Mouse (Mus musculus) kidney, postnatal 0 days (tissue): ENCODE results near the gene Chst3. TPM values are rescaled to one million over a fixed set of nuclear protein-coding genes. Genes with fewer than 3 reads are reported as not detected.

Experiments
- ATAC-seq: fragments of 200-750 bp; cut with Nextera tagmentation; replicated peaks from 2 replicates; pipeline ENCODE4 v1.8.0; 2017; ENCODE audit warnings: low read depth, moderate number of reproducible peaks, moderate TSS enrichment, moderate library complexity; ENCODE audit not compliant: low FRiP score
- DNase-seq: peaks from one replicate; pipeline ENCODE4 v3.0.0-alpha.2; 2016; ENCODE audit warnings: low spot score
- H3K27ac ChIP-seq: fragments of 300-500 bp; sonication (generic); 2 replicates; pipeline ENCODE4 v1.5.1; 2014; ENCODE audit warnings: mild to moderate bottlenecking
- H3K27me3 ChIP-seq: fragments of 300-500 bp; sonication (generic); 2 replicates; pipeline ENCODE4 v1.6.1; 2014; ENCODE audit warnings: low read length, mixed read lengths; ENCODE audit not compliant: insufficient read depth
- H3K36me3 ChIP-seq: fragments of 300-500 bp; sonication (generic); 2 replicates; pipeline ENCODE4 v1.6.1; 2014; ENCODE audit warnings: low read length, mixed read lengths; ENCODE audit not compliant: insufficient read depth
- H3K4me1 ChIP-seq: fragments of 300-500 bp; sonication (generic); replicated peaks from 2 replicates; pipeline ENCODE4 v1.6.1; 2014; ENCODE audit warnings: antibody characterized with exemption, low read length, mixed read lengths; ENCODE audit not compliant: insufficient read depth
- H3K4me2 ChIP-seq: fragments of 300-500 bp; sonication (generic); 2 replicates; pipeline ENCODE4 v1.6.1; 2014; ENCODE audit warnings: mild to moderate bottlenecking, low read length, moderate library complexity, mixed read lengths
- H3K4me3 ChIP-seq: fragments of 300-500 bp; sonication (generic); replicated peaks from 2 replicates; pipeline ENCODE4 v1.5.1; 2014; ENCODE audit warnings: low read depth, low read length
- H3K9ac ChIP-seq: fragments of 300-500 bp; sonication (generic); 2 replicates; pipeline ENCODE4 v1.6.1; 2014; ENCODE audit warnings: low read depth, low read length
- H3K9me3 ChIP-seq: fragments of 300-500 bp; sonication (generic); replicated peaks from 2 replicates; pipeline ENCODE4 v1.6.1; 2016; ENCODE audit warnings: low read length, inconsistent platforms, mixed read lengths
- CTCF ChIP-seq: IDR thresholded peaks from 2 replicates; pipeline ENCODE4 v1.5.1; 2016; ENCODE audit warnings: antibody characterized with exemption, low read depth, mild to moderate bottlenecking, moderate library complexity
- WGBS: fragments of 180-500 bp; shearing (Covaris S2); extraction: QIAGEN DNeasy Blood & Tissue Kit; methylation state at CpG from one replicate; pipeline ENCODE4 v1.1.7; 2014; 5-methylcytosine and 5-hydroxymethylcytosine counted together
- polyA plus RNA-seq: library from polyadenylated mRNA; unstranded; fragments of >200 nt; fragmentation: Nextera tagmentation; extraction: Ambion mirVana; gene quantifications from 2 replicates; pipeline ENCODE4 v1.2.1, GENCODE M21; 2015

Chst3 gene
- polyA plus RNA-seq, 1 experiment from 2014 or later = 0.87 TPM

- Histone ChIP-seq H3K27me3 (no peaks in the 10 kb centered on the region), H3K9ac (no peak overlapping the region), H3K36me3 (no peaks in the 10 kb centered on the region), H3K4me1 (no peaks in the 10 kb centered on the region), H3K4me2 (no peak overlapping the region), H3K27ac (no peak overlapping the region), H3K9me3 (no peaks in the 10 kb centered on the region), H3K4me3 (no peak overlapping the region)
- ATAC-seq = no peak
- no peak for TF ChIP-seq CTCF
- WGBS = 61% methylated on average over 3 of the region's 3 CpGs
- DNase-seq = no peak
Measured at GRCm38 (mm10) chr10:60174506-60174905, 44.6 kb downstream of the Chst3 start.

GRCm38 (mm10) chr10:60173035-60173434, 46.0 kb downstream of the Chst3 start:
- H3K4me3 ChIP-seq = no peak overlapping the region
- H3K36me3 ChIP-seq = no peaks in the 10 kb centered on the region
- ATAC-seq (no peak), DNase-seq (no peak)
- H3K9ac ChIP-seq = no peak overlapping the region
- no peak overlapping the region for H3K4me2 ChIP-seq
- 57% methylated on average over 10 of the region's 10 CpGs for WGBS
- no peaks in the 10 kb centered on the region for H3K27me3 ChIP-seq
- no peak overlapping the region for H3K27ac ChIP-seq
- TF ChIP-seq CTCF = no peak
- no peaks in the 10 kb centered on the region for H3K4me1 ChIP-seq
- H3K9me3 ChIP-seq = no peaks in the 10 kb centered on the region

- H3K4me2 ChIP-seq = no peak overlapping the region
- no peak overlapping the region for H3K4me3 ChIP-seq
- no peak overlapping the region for H3K9ac ChIP-seq
- no peaks in the 10 kb centered on the region for H3K4me1 ChIP-seq
- no peaks in the 10 kb centered on the region for H3K27me3 ChIP-seq
- no peak for ATAC-seq
- TF ChIP-seq CTCF = no peak
- 92% methylated on average over 4 of the region's 4 CpGs for WGBS
- H3K9me3 ChIP-seq = no peaks in the 10 kb centered on the region
- DNase-seq = no peak
- H3K36me3 ChIP-seq = no peaks in the 10 kb centered on the region
- H3K27ac ChIP-seq = no peak overlapping the region
Measured at GRCm38 (mm10) chr10:60172306-60172705, 46.8 kb downstream of the Chst3 start.

- DNase-seq = no peak
- Histone ChIP-seq H3K27me3 (no peaks in the 10 kb centered on the region), H3K4me1 (no peaks in the 10 kb centered on the region), H3K9me3 (no peaks in the 10 kb centered on the region), H3K9ac (no peak overlapping the region), H3K27ac (no peak overlapping the region), H3K4me3 (no peak overlapping the region), H3K36me3 (no peaks in the 10 kb centered on the region), H3K4me2 (no peak overlapping the region)
- 94% methylated on average over 5 of the region's 5 CpGs for WGBS
- no peak for TF ChIP-seq CTCF
- no peak for ATAC-seq
Measured at GRCm38 (mm10) chr10:60171368-60171767, 47.7 kb downstream of the Chst3 start.

GRCm38 (mm10) chr10:60170326-60171089, 48.6 kb downstream of the Chst3 start:
- no peak overlapping the region for H3K4me3 ChIP-seq
- no peaks in the 10 kb centered on the region for H3K36me3 ChIP-seq
- no peak overlapping the region for H3K9ac ChIP-seq
- no peak overlapping the region for H3K27ac ChIP-seq
- DNase-seq (no peak), ATAC-seq (no peak)
- WGBS = 61% methylated on average over 10 of the region's 10 CpGs
- no peak for TF ChIP-seq CTCF
- H3K27me3 ChIP-seq = no peaks in the 10 kb centered on the region
- no peaks in the 10 kb centered on the region for H3K4me1 ChIP-seq
- no peak overlapping the region for H3K4me2 ChIP-seq
- H3K9me3 ChIP-seq = no peaks in the 10 kb centered on the region

GRCm38 (mm10) chr10:60168960-60169359, 50.1 kb downstream of the Chst3 start:
- ATAC-seq = no peak

More at GRCm38 (mm10) chr10:60168960-60169359, 50.1 kb downstream of the Chst3 start:
- Histone ChIP-seq H3K27ac (no peak overlapping the region), H3K36me3 (no peaks in the 10 kb centered on the region), H3K27me3 (no peaks in the 10 kb centered on the region), H3K4me1 (no peaks in the 10 kb centered on the region), H3K4me3 (no peak overlapping the region), H3K4me2 (no peak overlapping the region), H3K9me3 (no peaks in the 10 kb centered on the region), H3K9ac (no peak overlapping the region)
- 69% methylated on average over 3 of the region's 3 CpGs for WGBS
- TF ChIP-seq CTCF = no peak
- DNase-seq = no peak
